Mouse (Mus musculus) stomach, postnatal 0 days (tissue): ENCODE data around the gene Tbxa2r. TPM values are rescaled to one million over a fixed set of nuclear protein-coding genes. Genes with fewer than 3 reads are reported as not detected.

Experiments
- ATAC-seq: fragments of 200-750 bp; cut with Nextera tagmentation; 2 replicates; pipeline ENCODE4 v1.8.0; 2017; ENCODE audit not compliant: low FRiP score, low TSS enrichment
- DNase-seq: peaks from one replicate; pipeline ENCODE4 v3.0.0-alpha.2; 2016; ENCODE audit warnings: low spot score
- H3K27ac ChIP-seq: fragments of 300-500 bp; sonication (generic); replicated peaks from 2 replicates; pipeline ENCODE4 v1.5.1; 2014; ENCODE audit warnings: mild to moderate bottlenecking, control low read depth
- H3K27me3 ChIP-seq: fragments of 300-500 bp; sonication (generic); 2 replicates; pipeline ENCODE4 v1.6.1; 2014; ENCODE audit warnings: low read length; ENCODE audit not compliant: control insufficient read depth, insufficient read depth
- H3K36me3 ChIP-seq: fragments of 300-500 bp; sonication (generic); 2 replicates; pipeline ENCODE4 v1.6.1; 2014; ENCODE audit warnings: low read length, mixed read lengths; ENCODE audit not compliant: control insufficient read depth, insufficient read depth
- H3K4me1 ChIP-seq: fragments of 300-500 bp; sonication (generic); replicated peaks from 2 replicates; pipeline ENCODE4 v1.6.1; 2014; ENCODE audit warnings: antibody characterized with exemption; ENCODE audit not compliant: control insufficient read depth, insufficient read depth
- H3K4me2 ChIP-seq: fragments of 300-500 bp; sonication (generic); replicated peaks from 2 replicates; pipeline ENCODE4 v1.6.1; 2014; ENCODE audit warnings: low read depth, mild to moderate bottlenecking, control low read depth, moderate library complexity
- H3K4me3 ChIP-seq: fragments of 300-500 bp; sonication (generic); 2 replicates; pipeline ENCODE4 v1.5.1; 2014; ENCODE audit warnings: low read depth, low read length, control low read depth
- H3K9ac ChIP-seq: fragments of 300-500 bp; sonication (generic); 2 replicates; pipeline ENCODE4 v1.6.1; 2014; ENCODE audit warnings: mild to moderate bottlenecking, low read length, control low read depth, mixed read lengths
- H3K9me3 ChIP-seq: fragments of 300-500 bp; sonication (generic); 2 replicates; pipeline ENCODE4 v1.6.1; 2016; ENCODE audit warnings: low read length; ENCODE audit not compliant: control insufficient read depth
- CTCF ChIP-seq: IDR thresholded peaks from 2 replicates; pipeline ENCODE4 v1.5.1; 2016; ENCODE audit warnings: antibody characterized with exemption, low read depth, mild to moderate bottlenecking, moderate library complexity
- EP300 ChIP-seq: optimal IDR thresholded peaks from 2 replicates; pipeline ENCODE3; 2016; ENCODE audit warnings: antibody characterized with exemption
- WGBS: fragments of 180-500 bp; shearing (Covaris S2); extraction: QIAGEN DNeasy Blood & Tissue Kit; methylation state at CpG from one replicate; pipeline ENCODE4 v1.1.7; 2014; 5-methylcytosine and 5-hydroxymethylcytosine counted together
- polyA plus RNA-seq: library from polyadenylated mRNA; unstranded; fragments of >200 nt; fragmentation: Nextera tagmentation; extraction: Ambion mirVana; gene quantifications from 2 replicates; pipeline ENCODE4 v1.2.1, GENCODE M21; 2015

Tbxa2r gene
- polyA plus RNA-seq, 1 experiment from 2014 or later, result 20.2 TPM

- peak within 1 kb of the TSS; percentile 90 for H3K4me3 ChIP-seq
- WGBS, result 1% methylated on average over 68 of the region's 68 CpGs
- peaks cover 31% of the 10 kb centered on the region for H3K36me3 ChIP-seq
- TF ChIP-seq EP300 (peak; percentile 97), CTCF (peak; percentile 54)
- H3K27me3 ChIP-seq, result no peaks in the 10 kb centered on the region
- peak within 1 kb of the TSS; percentile 87 for H3K27ac ChIP-seq
- H3K4me1 ChIP-seq, result peaks cover 13% of the 10 kb centered on the region; the same call in 1 of the 2 replicates
- DNase-seq (peak; percentile 100), ATAC-seq (peak; percentile 91)
- peak within 1 kb of the TSS; percentile 92 for H3K9ac ChIP-seq
- peak within 1 kb of the TSS; percentile 80 for H3K4me2 ChIP-seq
- H3K9me3 ChIP-seq, result no peaks in the 10 kb centered on the region
These were observed 7.8 kb upstream of the Tbxa2r start, which contains the start of gene Cactin for GRCm38 (mm10) chr10:81320550-81321347. Gene Cactin (plus strand): TSS chr10:81321103.

GRCm38 (mm10) chr10:81321436-81321835 lies 7.1 kb upstream of the Tbxa2r start:
- Histone ChIP-seq H3K27ac (peak overlapping the region; percentile 87), H3K27me3 (no peaks in the 10 kb centered on the region), H3K4me1 (peaks cover 13% of the 10 kb centered on the region; the same call in 1 of the 2 replicates), H3K4me3 (peak overlapping the region; percentile 90), H3K9me3 (no peaks in the 10 kb centered on the region), H3K9ac (peak overlapping the region; percentile 92), H3K36me3 (peaks cover 38% of the 10 kb centered on the region), H3K4me2 (peak overlapping the region; percentile 80)
- ATAC-seq (no peak), DNase-seq (no peak)
- TF ChIP-seq CTCF (no peak), EP300 (no peak)
- 3% methylated on average over 14 of the region's 20 CpGs for WGBS

GRCm38 (mm10) chr10:81322444-81322843 lies 6.1 kb upstream of the Tbxa2r start:
- Histone ChIP-seq H3K9me3 (no peaks in the 10 kb centered on the region), H3K27me3 (no peaks in the 10 kb centered on the region), H3K27ac (no peak overlapping the region), H3K36me3 (peaks cover 44% of the 10 kb centered on the region), H3K9ac (no peak overlapping the region; the same call in 1 of the 2 replicates), H3K4me3 (no peak overlapping the region), H3K4me1 (peaks cover 10% of the 10 kb centered on the region; the same call in 1 of the 2 replicates), H3K4me2 (no peak overlapping the region)
- DNase-seq (no peak), ATAC-seq (no peak)
- TF ChIP-seq CTCF (no peak), EP300 (no peak)
- WGBS, result 89% methylated on average over 27 of the region's 27 CpGs

GRCm38 (mm10) chr10:81323141-81323775 lies 5.3 kb upstream of the Tbxa2r start:
- TF ChIP-seq CTCF (no peak), EP300 (no peak)
- Histone ChIP-seq H3K9me3 (no peaks in the 10 kb centered on the region), H3K36me3 (peaks cover 44% of the 10 kb centered on the region), H3K9ac (no peak overlapping the region), H3K4me3 (no peak overlapping the region), H3K4me1 (peaks cover 10% of the 10 kb centered on the region; the same call in 1 of the 2 replicates), H3K4me2 (no peak overlapping the region), H3K27me3 (no peaks in the 10 kb centered on the region), H3K27ac (no peak overlapping the region)
- ATAC-seq, result no peak
- no peak for DNase-seq
- WGBS, result 89% methylated on average over 23 of the region's 23 CpGs

GRCm38 (mm10) chr10:81323791-81324530 lies 4.6 kb upstream of the Tbxa2r start:
- Histone ChIP-seq H3K4me2 (no peak overlapping the region), H3K27me3 (no peaks in the 10 kb centered on the region), H3K4me3 (no peak overlapping the region), H3K27ac (no peak overlapping the region), H3K9me3 (no peaks in the 10 kb centered on the region), H3K9ac (no peak overlapping the region), H3K4me1 (peaks cover 8% of the 10 kb centered on the region; the same call in 1 of the 2 replicates), H3K36me3 (peaks cover 44% of the 10 kb centered on the region)
- DNase-seq (no peak), ATAC-seq (no peak)
- 91% methylated on average over 18 of the region's 18 CpGs for WGBS
- TF ChIP-seq EP300 (no peak), CTCF (no peak)
